Mouse (Mus musculus) C2C12 (cell line): ENCODE measurements at regions not wholly inside any gene's neighbourhood (a gene's known extent, or its start where the extent isn't known, plus 50 kb on each side); places are given as distances from the start of the nearest gene placed in this dataset.

Source experiments
- H3K27me3 ChIP-seq: one replicate; pipeline ENCODE4 v1.6.1; 2011; ENCODE audit not compliant: control insufficient read depth, insufficient read depth, insufficient read length
- H3K36me3 ChIP-seq: one replicate; pipeline ENCODE4 v1.6.1; 2011; ENCODE audit not compliant: control insufficient read depth, insufficient read depth
- H3K4me3 ChIP-seq: one replicate; pipeline ENCODE4 v1.5.1; 2011; ENCODE audit warnings: mild to moderate bottlenecking, control low read depth; ENCODE audit not compliant: poor library complexity, insufficient read depth, severe bottlenecking
- H3K79me2 ChIP-seq: one replicate; pipeline ENCODE4 v1.6.1; 2011; ENCODE audit not compliant: control insufficient read depth, insufficient read depth
- H3K79me3 ChIP-seq: one replicate; pipeline ENCODE4 v1.6.1; 2011; ENCODE audit warnings: low read depth, control low read depth
- H3ac ChIP-seq: one replicate; pipeline ENCODE3; 2011; ENCODE audit warnings: low read depth; ENCODE audit not compliant: control insufficient read depth, insufficient read length
- CEBPB ChIP-seq: IDR thresholded peaks from one replicate; pipeline ENCODE4 v1.6.1; 2011; ENCODE audit warnings: low read depth, mild to moderate bottlenecking, control low read depth, moderate library complexity
- CTCF ChIP-seq: IDR thresholded peaks from one replicate; pipeline ENCODE4 v1.5.1; 2011; ENCODE audit not compliant: control insufficient read depth, insufficient read depth, insufficient read length
- FOSL1 ChIP-seq: IDR thresholded peaks from one replicate; pipeline ENCODE4 v1.8.0; 2011; ENCODE audit warnings: mild to moderate bottlenecking, low read length; ENCODE audit not compliant: poor library complexity, insufficient read depth, severe bottlenecking
- MAX ChIP-seq: IDR thresholded peaks from one replicate; pipeline ENCODE4 v1.6.1; 2011; ENCODE audit warnings: mild to moderate bottlenecking, control low read depth
- MYOD1 ChIP-seq: IDR thresholded peaks from one replicate; pipeline ENCODE4 v1.6.1; 2011; ENCODE audit warnings: low read depth; ENCODE audit not compliant: control insufficient read depth, insufficient read length
- MYOG ChIP-seq: IDR thresholded peaks from one replicate; pipeline ENCODE4 v1.6.1; 2011; ENCODE audit not compliant: control insufficient read depth, insufficient read length; ENCODE audit errors: extremely low read depth
- USF1 ChIP-seq: IDR thresholded peaks from one replicate; pipeline ENCODE4 v1.6.1; 2011; ENCODE audit warnings: low read depth, mild to moderate bottlenecking, control low read depth, moderate library complexity

DNA sequence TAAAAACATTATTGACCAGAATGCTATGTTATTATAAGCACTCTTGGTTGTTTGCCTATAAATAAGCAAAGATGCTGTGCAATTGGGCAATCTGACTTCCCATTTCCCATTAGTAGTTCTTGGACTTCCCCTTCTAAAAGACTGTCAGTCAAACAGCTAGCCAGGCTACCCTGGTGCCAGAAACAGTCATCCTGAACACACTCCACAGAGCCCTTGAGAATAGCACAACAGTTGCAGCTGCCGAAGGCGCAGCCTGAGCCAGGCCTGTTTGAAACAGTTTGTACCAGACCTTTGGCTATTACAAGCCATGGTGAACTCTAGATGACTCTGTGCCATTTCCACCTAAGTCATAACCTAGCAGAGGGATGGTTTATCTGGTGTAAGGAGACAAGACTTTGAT lies 455.3 kb downstream of the Tns3 start:
- Histone ChIP-seq H3K36me3 (no peaks in the 10 kb centered on the region), H3K4me3 (no peak overlapping the region), H3K27me3 (no peaks in the 10 kb centered on the region), H3K79me3 (no peaks in the 10 kb centered on the region), H3ac (no peak overlapping the region), H3K79me2 (no peaks in the 10 kb centered on the region)
- TF ChIP-seq MYOG = no peak
- no peak for TF ChIP-seq CTCF
- no peak for TF ChIP-seq FOSL1
- TF ChIP-seq CEBPB = no peak
- no peak for TF ChIP-seq MYOD1
- no peak for TF ChIP-seq MAX
- no peak for TF ChIP-seq USF1

DNA sequence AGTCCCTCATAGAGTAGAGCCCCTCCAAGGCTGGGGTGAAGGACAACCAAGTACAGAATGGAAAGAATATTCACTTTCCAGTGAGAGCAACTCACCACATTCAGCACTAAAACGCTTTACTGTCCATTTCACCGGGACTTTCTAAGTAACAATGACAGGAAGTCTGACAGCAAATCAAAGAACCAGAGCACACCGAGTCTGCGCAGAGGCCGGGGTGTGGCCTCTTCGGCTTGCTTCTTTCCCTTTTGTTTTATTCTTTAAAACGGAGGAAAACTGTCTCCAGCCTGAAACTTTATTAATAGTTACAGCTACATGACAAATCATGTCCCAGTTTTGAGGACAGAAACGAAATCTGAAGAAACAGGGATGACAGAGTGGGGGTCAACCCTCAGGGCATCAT lies 465.0 kb downstream of the Tns3 start:
- Histone ChIP-seq H3K79me2 (no peaks in the 10 kb centered on the region), H3ac (no peak overlapping the region), H3K79me3 (no peaks in the 10 kb centered on the region), H3K27me3 (no peaks in the 10 kb centered on the region), H3K36me3 (no peaks in the 10 kb centered on the region), H3K4me3 (no peak overlapping the region)
- TF ChIP-seq CEBPB = no peak
- no peak for TF ChIP-seq MYOD1
- TF ChIP-seq FOSL1 = no peak
- TF ChIP-seq CTCF = no peak
- TF ChIP-seq MYOG = no peak
- TF ChIP-seq MAX = no peak
- no peak for TF ChIP-seq USF1
